Mouse (Mus musculus): Measurements from ENCODE around the gene Slc25a13. TPM values are rescaled to one million over a fixed set of nuclear protein-coding genes. Genes with fewer than 3 reads are reported as not detected.
A peak's percentile ranks its signal among the peaks of the same experiment; 100 is the strongest.

The Slc25a13 gene
- polyA plus RNA-seq, 1 experiment from 2014 or later: 5.4 TPM

GRCm38 (mm10) chr6:6015616-6016015 is 201.4 kb downstream of the Slc25a13 start:
- Histone ChIP-seq H3K4me3 (ENCODE audit: low read depth, low read length) (no peak overlapping the region), H3K4me1 (ENCODE audit: control insufficient read depth, insufficient read depth, low read length) (no peaks in the 10 kb centered on the region), H3K27ac (ENCODE audit: low read depth, low read length) (no peak overlapping the region), H3K9ac (replicated peaks; ENCODE audit: low read depth, low read length) (no peak overlapping the region), H3K4me2 (ENCODE audit: low read depth, low read length) (no peak overlapping the region), H3K9me3 (ENCODE audit: control insufficient read depth, low read length) (no peaks in the 10 kb centered on the region), H3K36me3 (ENCODE audit: control insufficient read depth, insufficient read depth, low read length) (no peaks in the 10 kb centered on the region), H3K27me3 (ENCODE audit: control insufficient read depth, insufficient read depth, low read length) (no peaks in the 10 kb centered on the region)
- 58% methylated on average over 15 of the region's 15 CpGs for WGBS
- peak; percentile 46; the same call in 1 of the 2 replicates for ATAC-seq (ENCODE audit: low read depth)

GRCm38 (mm10) chr6:6011364-6011763 is 205.6 kb downstream of the Slc25a13 start:
- WGBS: 85% methylated on average over 2 of the region's 2 CpGs

GRCm38 (mm10) chr6:6005762-6006431 is 211.1 kb downstream of the Slc25a13 start:
- Histone ChIP-seq H3K4me3 (ENCODE audit: low read depth, low read length) (peak overlapping the region; percentile 48), H3K4me1 (ENCODE audit: control insufficient read depth, insufficient read depth, low read length) (no peaks in the 10 kb centered on the region), H3K36me3 (ENCODE audit: control insufficient read depth, insufficient read depth, low read length) (no peaks in the 10 kb centered on the region), H3K27ac (ENCODE audit: low read depth, low read length) (no peak overlapping the region), H3K9ac (replicated peaks; ENCODE audit: low read depth, low read length) (peak overlapping the region; percentile 44; the same call in 1 of the 2 replicates), H3K9me3 (ENCODE audit: control insufficient read depth, low read length) (no peaks in the 10 kb centered on the region), H3K4me2 (ENCODE audit: low read depth, low read length) (peak overlapping the region; percentile 96), H3K27me3 (ENCODE audit: control insufficient read depth, insufficient read depth, low read length) (no peaks in the 10 kb centered on the region)
- 3% methylated on average over 42 of the region's 42 CpGs for WGBS
- peak; percentile 98 for ATAC-seq (ENCODE audit: low read depth)

More at GRCm38 (mm10) chr6:6011364-6011763, 205.6 kb downstream of the Slc25a13 start:
- no peaks in the 10 kb centered on the region for H3K27me3 ChIP-seq (ENCODE audit: control insufficient read depth, insufficient read depth, low read length)
- no peaks in the 10 kb centered on the region for H3K9me3 ChIP-seq (ENCODE audit: control insufficient read depth, low read length)
- ATAC-seq (ENCODE audit: low read depth): no peak
- H3K4me2 ChIP-seq (ENCODE audit: low read depth, low read length): no peak overlapping the region
- no peaks in the 10 kb centered on the region for H3K36me3 ChIP-seq (ENCODE audit: control insufficient read depth, insufficient read depth, low read length)
- no peaks in the 10 kb centered on the region for H3K4me1 ChIP-seq (ENCODE audit: control insufficient read depth, insufficient read depth, low read length)
- no peak overlapping the region for H3K27ac ChIP-seq (ENCODE audit: low read depth, low read length)
- H3K4me3 ChIP-seq (ENCODE audit: low read depth, low read length): no peak overlapping the region
- no peak overlapping the region for H3K9ac ChIP-seq (replicated peaks; ENCODE audit: low read depth, low read length)

- H3K36me3 ChIP-seq (ENCODE audit: control insufficient read depth, insufficient read depth, low read length): no peaks in the 10 kb centered on the region
- no peaks in the 10 kb centered on the region for H3K27me3 ChIP-seq (ENCODE audit: control insufficient read depth, insufficient read depth, low read length)
- no peak overlapping the region for H3K27ac ChIP-seq (ENCODE audit: low read depth, low read length)
- no peak overlapping the region for H3K9ac ChIP-seq (replicated peaks; ENCODE audit: low read depth, low read length)
- ATAC-seq (ENCODE audit: low read depth): no peak
- whole genome bisulfite sequencing: 75% methylated on average over 12 of the region's 12 CpGs
- H3K4me1 ChIP-seq (ENCODE audit: control insufficient read depth, insufficient read depth, low read length): no peaks in the 10 kb centered on the region
- H3K9me3 ChIP-seq (ENCODE audit: control insufficient read depth, low read length): no peaks in the 10 kb centered on the region
- no peak overlapping the region for H3K4me3 ChIP-seq (ENCODE audit: low read depth, low read length)
- no peak overlapping the region; the same call in 1 of the 2 replicates for H3K4me2 ChIP-seq (ENCODE audit: low read depth, low read length)
These were observed 212.1 kb downstream of the Slc25a13 start for GRCm38 (mm10) chr6:6004756-6005485.

- no peak overlapping the region for H3K4me2 ChIP-seq (ENCODE audit: low read depth, low read length)
- ATAC-seq (ENCODE audit: low read depth): no peak
These were observed 214.9 kb downstream of the Slc25a13 start for GRCm38 (mm10) chr6:6002061-6002460.

GRCm38 (mm10) chr6:5997535-5997934 is 219.4 kb downstream of the Slc25a13 start:
- Histone ChIP-seq H3K9ac (replicated peaks; ENCODE audit: low read depth, low read length) (no peak overlapping the region), H3K4me1 (ENCODE audit: control insufficient read depth, insufficient read depth, low read length) (no peaks in the 10 kb centered on the region), H3K4me2 (ENCODE audit: low read depth, low read length) (no peak overlapping the region), H3K4me3 (ENCODE audit: low read depth, low read length) (no peak overlapping the region), H3K27ac (ENCODE audit: low read depth, low read length) (no peak overlapping the region), H3K9me3 (ENCODE audit: control insufficient read depth, low read length) (no peaks in the 10 kb centered on the region), H3K27me3 (ENCODE audit: control insufficient read depth, insufficient read depth, low read length) (no peaks in the 10 kb centered on the region), H3K36me3 (ENCODE audit: control insufficient read depth, insufficient read depth, low read length) (no peaks in the 10 kb centered on the region)
- 50% methylated on average over 6 of the region's 6 CpGs for WGBS
- ATAC-seq (ENCODE audit: low read depth): no peak

More at GRCm38 (mm10) chr6:6002061-6002460, 214.9 kb downstream of the Slc25a13 start:
- H3K4me3 ChIP-seq (ENCODE audit: low read depth, low read length): no peak overlapping the region
- no peaks in the 10 kb centered on the region for H3K36me3 ChIP-seq (ENCODE audit: control insufficient read depth, insufficient read depth, low read length)
- H3K9ac ChIP-seq (replicated peaks; ENCODE audit: low read depth, low read length): no peak overlapping the region
- H3K27ac ChIP-seq (ENCODE audit: low read depth, low read length): no peak overlapping the region
- H3K4me1 ChIP-seq (ENCODE audit: control insufficient read depth, insufficient read depth, low read length): no peaks in the 10 kb centered on the region
- H3K9me3 ChIP-seq (ENCODE audit: control insufficient read depth, low read length): no peaks in the 10 kb centered on the region
- 78% methylated on average over 3 of the region's 3 CpGs for WGBS
- H3K27me3 ChIP-seq (ENCODE audit: control insufficient read depth, insufficient read depth, low read length): no peaks in the 10 kb centered on the region

GRCm38 (mm10) chr6:5993056-5993455 is 223.9 kb downstream of the Slc25a13 start:
- no peak overlapping the region for H3K27ac ChIP-seq (ENCODE audit: low read depth, low read length)
- no peak for ATAC-seq (ENCODE audit: low read depth)
- no peaks in the 10 kb centered on the region for H3K9me3 ChIP-seq (ENCODE audit: control insufficient read depth, low read length)
- H3K4me2 ChIP-seq (ENCODE audit: low read depth, low read length): no peak overlapping the region
- no peaks in the 10 kb centered on the region for H3K27me3 ChIP-seq (ENCODE audit: control insufficient read depth, insufficient read depth, low read length)
- no peak overlapping the region for H3K4me3 ChIP-seq (ENCODE audit: low read depth, low read length)
- H3K36me3 ChIP-seq (ENCODE audit: control insufficient read depth, insufficient read depth, low read length): no peaks in the 10 kb centered on the region
- no peaks in the 10 kb centered on the region for H3K4me1 ChIP-seq (ENCODE audit: control insufficient read depth, insufficient read depth, low read length)
- WGBS: 55% methylated on average over 7 of the region's 7 CpGs
- no peak overlapping the region for H3K9ac ChIP-seq (replicated peaks; ENCODE audit: low read depth, low read length)

- WGBS: 48% methylated on average over 25 of the region's 25 CpGs
- Histone ChIP-seq H3K4me3 (ENCODE audit: low read depth, low read length) (no peak overlapping the region), H3K9ac (replicated peaks; ENCODE audit: low read depth, low read length) (no peak overlapping the region), H3K4me2 (ENCODE audit: low read depth, low read length) (peak overlapping the region; percentile 18; the same call in 1 of the 2 replicates), H3K9me3 (ENCODE audit: control insufficient read depth, low read length) (no peaks in the 10 kb centered on the region), H3K36me3 (ENCODE audit: control insufficient read depth, insufficient read depth, low read length) (no peaks in the 10 kb centered on the region), H3K27ac (ENCODE audit: low read depth, low read length) (no peak overlapping the region), H3K4me1 (ENCODE audit: control insufficient read depth, insufficient read depth, low read length) (no peaks in the 10 kb centered on the region), H3K27me3 (ENCODE audit: control insufficient read depth, insufficient read depth, low read length) (no peaks in the 10 kb centered on the region)
- ATAC-seq (ENCODE audit: low read depth): peak; percentile 86
These were observed 224.9 kb downstream of the Slc25a13 start for GRCm38 (mm10) chr6:5991817-5992755.
